ENCODE assay signal across 8 mouse cellular contexts in the genomic region with DNA sequence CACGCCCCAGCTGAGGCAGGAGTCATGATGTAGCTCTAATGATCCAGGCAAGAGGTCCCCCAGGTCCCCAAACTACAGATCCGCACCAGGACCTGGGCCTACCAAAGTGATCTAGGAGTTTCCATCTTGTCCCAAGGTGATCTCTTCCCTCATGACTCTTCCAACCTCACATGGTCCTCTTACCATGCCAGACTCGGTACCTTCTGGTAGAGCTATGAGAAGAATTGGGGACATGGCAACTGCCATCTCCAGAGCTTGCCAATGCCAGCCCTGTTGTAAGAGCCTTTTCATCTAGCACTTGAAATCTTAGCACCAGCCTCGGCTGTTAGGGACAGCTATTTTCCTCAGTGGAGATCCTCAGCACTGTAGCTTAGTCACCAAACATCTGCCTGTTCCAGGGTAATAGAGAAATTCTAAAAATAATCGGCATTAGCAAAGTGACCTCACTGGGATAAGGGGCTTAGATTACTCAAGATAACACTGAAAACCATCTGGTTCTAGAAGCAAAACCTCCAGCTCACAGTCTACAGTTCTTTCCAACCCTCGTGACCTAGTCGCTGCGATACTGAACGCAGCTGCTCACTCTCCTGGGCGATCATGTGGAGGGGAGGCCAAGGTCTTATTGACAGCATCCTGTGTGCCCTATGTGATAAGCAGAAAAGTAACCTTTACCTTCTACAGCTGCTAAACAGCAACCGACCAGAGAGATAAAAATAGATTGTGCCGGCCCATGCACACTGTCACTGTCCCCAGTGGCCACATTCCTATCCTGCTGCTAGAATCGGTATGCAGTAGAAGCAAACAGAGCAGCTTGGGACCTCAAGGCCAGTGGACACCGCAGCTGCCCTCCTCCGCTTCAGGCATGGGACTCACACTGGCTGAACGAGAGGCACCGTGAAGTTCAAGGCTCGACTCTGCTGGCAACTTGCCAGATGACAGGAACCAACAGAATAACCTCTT.
DNase-seq lines count a peak whose midpoint lies in the region; ATAC-seq lines count a peak whose summit lies in the region.

No protein-coding gene starts in this region.

- intact Hi-C loops in gastrocnemius, postnatal 14 days (cut with DNase I; ENCODE audit: low total_unique reads): no loop called here

- peak; percentile 58 for DNase-seq in ovary, adult 18-20 months (ENCODE audit: low spot score)
- no peak for DNase-seq in ovary, postnatal 14 days (ENCODE audit: low spot score)
- peak; percentile 50 for DNase-seq in gastrocnemius, postnatal 14 days
- DNase-seq in kidney, postnatal 36 days: peak; percentile 35 to 51
- DNase-seq in testis, postnatal 14 days (ENCODE audit: low spot score): peak; percentile 50
- no peak for DNase-seq in thymus, postnatal 14 days
- DNase-seq in right cerebral cortex, postnatal 10 days (ENCODE audit: low spot score in 2 of 2): no peak

- no peak for ATAC-seq in cerebellum, adult (ENCODE audit: insufficient number of reproducible peaks, low FRiP score, low TSS enrichment)

Comparison
In these comparisons a context has a peak if more than half of its experiments do, and no peak if none do; other contexts are left out.
1. DNase-seq: peak in ovary, adult 18-20 months (single experiment), gastrocnemius, postnatal 14 days (single experiment), kidney, postnatal 36 days (2 of 2) and testis, postnatal 14 days (single experiment); none in ovary, postnatal 14 days (single experiment), thymus, postnatal 14 days (single experiment) and right cerebral cortex, postnatal 10 days (0 of 2).